Mouse (Mus musculus) C2C12 (cell line): ENCODE measurements at regions not wholly inside any gene's neighbourhood (a gene's known extent, or its start where the extent isn't known, plus 50 kb on each side); places are given as distances from the start of the nearest gene placed in this dataset.

Source experiments
- CEBPB ChIP-seq: IDR thresholded peaks from one replicate; pipeline ENCODE4 v1.6.1; 2011; ENCODE audit warnings: low read depth, mild to moderate bottlenecking, control low read depth, moderate library complexity
- CTCF ChIP-seq: IDR thresholded peaks from one replicate; pipeline ENCODE4 v1.5.1; 2011; ENCODE audit not compliant: control insufficient read depth, insufficient read depth, insufficient read length
- MAX ChIP-seq: IDR thresholded peaks from one replicate; pipeline ENCODE4 v1.6.1; 2011; ENCODE audit warnings: mild to moderate bottlenecking, control low read depth
- MYOD1 ChIP-seq: IDR thresholded peaks from one replicate; pipeline ENCODE4 v1.6.1; 2011; ENCODE audit warnings: low read depth; ENCODE audit not compliant: control insufficient read depth, insufficient read length

- TF ChIP-seq CTCF = no peak
- no peak for TF ChIP-seq CEBPB
- no peak for TF ChIP-seq MYOD1
- no peak for TF ChIP-seq MAX
These were observed 967.5 kb upstream of the A1bg start for GRCm38 (mm10) chr15:61890330-61890729.
